Mouse (Mus musculus) midbrain, embryonic 13.5 days (tissue): ENCODE results near the gene Trim67. TPM values are rescaled to one million over a fixed set of nuclear protein-coding genes. Genes with fewer than 3 reads are reported as not detected.

ENCODE experiments used
- ATAC-seq: fragments of 200-750 bp; cut with Nextera tagmentation; 2 replicates; pipeline ENCODE4 v1.8.0; 2017; ENCODE audit warnings: mild to moderate bottlenecking, moderate TSS enrichment, moderate library complexity
- H3K27ac ChIP-seq: fragments of 300-500 bp; sonication (generic); 2 replicates; pipeline ENCODE4 v1.5.1; 2015; ENCODE audit warnings: inconsistent platforms, mild to moderate bottlenecking, moderate library complexity
- H3K27me3 ChIP-seq: fragments of 300-500 bp; sonication (generic); 2 replicates; pipeline ENCODE4 v1.6.1; 2015; ENCODE audit warnings: mild to moderate bottlenecking, inconsistent platforms
- H3K36me3 ChIP-seq: fragments of 300-500 bp; sonication (generic); 2 replicates; pipeline ENCODE4 v1.6.1; 2015; ENCODE audit warnings: mild to moderate bottlenecking, inconsistent platforms
- H3K4me1 ChIP-seq: fragments of 300-500 bp; sonication (generic); replicated peaks from 2 replicates; pipeline ENCODE4 v1.6.1; 2015; ENCODE audit warnings: inconsistent platforms
- H3K4me2 ChIP-seq: fragments of 300-500 bp; sonication (generic); replicated peaks from 2 replicates; pipeline ENCODE4 v1.6.1; 2015; ENCODE audit warnings: moderate library complexity, mild to moderate bottlenecking, inconsistent platforms
- H3K4me3 ChIP-seq: fragments of 300-500 bp; sonication (generic); replicated peaks from 2 replicates; pipeline ENCODE4 v1.5.1; 2015; ENCODE audit warnings: mild to moderate bottlenecking, inconsistent platforms
- H3K9ac ChIP-seq: fragments of 300-500 bp; sonication (generic); replicated peaks from 2 replicates; pipeline ENCODE4 v1.6.1; 2015; ENCODE audit warnings: mild to moderate bottlenecking, inconsistent platforms
- H3K9me3 ChIP-seq: fragments of 300-500 bp; sonication (generic); 2 replicates; pipeline ENCODE4 v1.6.1; 2016; ENCODE audit warnings: mild to moderate bottlenecking, inconsistent platforms
- WGBS: fragments of 180-500 bp; shearing (Covaris S2); methylation state at CpG from one replicate; pipeline ENCODE4 v1.1.7; 2015; 5-methylcytosine and 5-hydroxymethylcytosine counted together
- polyA plus RNA-seq: library from polyadenylated mRNA; unstranded; fragments of >200 nt; fragmentation: Nextera tagmentation; extraction: Ambion mirVana; gene quantifications from 2 replicates; pipeline ENCODE4 v1.2.1, GENCODE M21; 2015

Trim67 gene
- polyA plus RNA-seq, 1 experiment from 2014 or later: 17.6 TPM

DNA sequence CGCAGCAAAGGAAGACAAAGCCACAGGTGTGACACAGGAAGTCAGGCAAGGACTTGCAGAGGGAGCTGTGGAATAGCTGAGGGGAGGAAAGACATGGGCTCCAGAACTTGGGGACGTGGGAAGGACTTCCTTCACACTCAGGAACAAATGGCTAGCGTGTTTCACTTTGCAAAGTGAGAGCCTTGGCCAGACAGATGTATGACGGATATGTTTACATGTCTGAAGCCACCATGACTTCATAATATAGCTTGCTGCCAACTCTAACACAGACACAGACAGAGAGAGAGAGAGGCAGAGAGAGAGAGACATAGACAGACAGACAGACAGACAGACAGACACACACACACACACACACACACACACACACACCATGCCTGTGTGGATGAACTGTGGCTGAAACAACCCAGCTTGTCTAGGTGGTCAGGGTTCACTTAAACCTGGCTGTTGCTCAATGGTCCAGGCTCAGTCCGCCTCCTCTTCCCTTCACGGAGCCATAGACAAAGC, 26.8 kb downstream of the Trim67 start:
- Histone ChIP-seq H3K27ac (no peak overlapping the region), H3K4me1 (no peaks in the 10 kb centered on the region), H3K4me3 (no peak overlapping the region), H3K9me3 (peaks cover 3% of the 10 kb centered on the region; the same call in 1 of the 2 replicates), H3K27me3 (peaks cover 19% of the 10 kb centered on the region; the same call in 1 of the 2 replicates), H3K36me3 (peaks cover 78% of the 10 kb centered on the region), H3K9ac (no peak overlapping the region), H3K4me2 (no peak overlapping the region)
- ATAC-seq: no peak
- WGBS: 82% methylated on average over 6 of the region's 6 CpGs

DNA sequence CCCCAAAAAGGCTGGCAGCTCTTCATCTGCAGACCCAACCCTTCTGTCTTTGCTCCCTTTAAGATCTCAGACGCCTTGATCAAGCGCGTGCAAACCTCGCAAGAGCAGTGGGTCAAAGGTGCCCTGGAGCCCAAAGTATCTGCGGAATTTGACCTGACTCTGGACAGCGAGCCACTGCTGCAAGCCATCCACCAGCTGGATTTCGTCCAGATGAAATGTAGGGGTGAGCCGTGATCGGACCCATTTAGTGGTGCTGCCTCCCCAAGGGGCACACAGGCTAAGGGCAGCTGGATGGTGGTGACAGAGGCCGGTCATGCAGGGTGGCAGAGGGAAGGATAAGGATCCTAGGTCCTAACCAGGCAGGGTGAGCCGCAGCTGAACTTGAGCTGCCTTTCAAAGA, 27.2 kb downstream of the Trim67 start:
- Histone ChIP-seq H3K4me3 (no peak overlapping the region), H3K4me2 (no peak overlapping the region), H3K27ac (no peak overlapping the region), H3K9ac (no peak overlapping the region), H3K36me3 (peaks cover 80% of the 10 kb centered on the region), H3K27me3 (peaks cover 19% of the 10 kb centered on the region; the same call in 1 of the 2 replicates), H3K9me3 (peaks cover 3% of the 10 kb centered on the region; the same call in 1 of the 2 replicates), H3K4me1 (no peaks in the 10 kb centered on the region)
- WGBS: 80% methylated on average over 11 of the region's 11 CpGs
- no peak for ATAC-seq

GRCm38 (mm10) chr8:124823497-124823896, 30.6 kb downstream of the Trim67 start:
- H3K9me3 ChIP-seq: no peaks in the 10 kb centered on the region
- ATAC-seq: no peak
- H3K4me2 ChIP-seq: no peak overlapping the region
- H3K27me3 ChIP-seq: peaks cover 18% of the 10 kb centered on the region; the same call in 1 of the 2 replicates
- H3K36me3 ChIP-seq: peaks cover 61% of the 10 kb centered on the region
- no peaks in the 10 kb centered on the region for H3K4me1 ChIP-seq
- no peak overlapping the region for H3K4me3 ChIP-seq
- H3K9ac ChIP-seq: no peak overlapping the region
- no peak overlapping the region for H3K27ac ChIP-seq
- WGBS: 80% methylated on average over 6 of the region's 6 CpGs

GRCm38 (mm10) chr8:124826658-124827057, 33.8 kb downstream of the Trim67 start:
- Histone ChIP-seq H3K27ac (no peak overlapping the region), H3K4me2 (no peak overlapping the region), H3K36me3 (peaks cover 62% of the 10 kb centered on the region), H3K27me3 (0 out of 2 replicates have a peak, but pooled peaks cover 7% of the 10 kb centered on the region), H3K9me3 (no peaks in the 10 kb centered on the region), H3K4me3 (no peak overlapping the region), H3K9ac (no peak overlapping the region), H3K4me1 (no peaks in the 10 kb centered on the region)
- 20% methylated on average over 7 of the region's 7 CpGs for WGBS
- ATAC-seq: no peak

GRCm38 (mm10) chr8:124827387-124827786, 34.5 kb downstream of the Trim67 start:
- H3K4me3 ChIP-seq: no peak overlapping the region
- no peak overlapping the region for H3K27ac ChIP-seq
- no peak overlapping the region for H3K9ac ChIP-seq
- H3K27me3 ChIP-seq: 0 out of 2 replicates have a peak, but pooled peaks cover 7% of the 10 kb centered on the region
- no peaks in the 10 kb centered on the region for H3K9me3 ChIP-seq
- ATAC-seq: no peak
- no peaks in the 10 kb centered on the region for H3K4me1 ChIP-seq
- peaks cover 54% of the 10 kb centered on the region for H3K36me3 ChIP-seq
- WGBS: 3% methylated on average over 5 of the region's 5 CpGs
- H3K4me2 ChIP-seq: no peak overlapping the region

DNA sequence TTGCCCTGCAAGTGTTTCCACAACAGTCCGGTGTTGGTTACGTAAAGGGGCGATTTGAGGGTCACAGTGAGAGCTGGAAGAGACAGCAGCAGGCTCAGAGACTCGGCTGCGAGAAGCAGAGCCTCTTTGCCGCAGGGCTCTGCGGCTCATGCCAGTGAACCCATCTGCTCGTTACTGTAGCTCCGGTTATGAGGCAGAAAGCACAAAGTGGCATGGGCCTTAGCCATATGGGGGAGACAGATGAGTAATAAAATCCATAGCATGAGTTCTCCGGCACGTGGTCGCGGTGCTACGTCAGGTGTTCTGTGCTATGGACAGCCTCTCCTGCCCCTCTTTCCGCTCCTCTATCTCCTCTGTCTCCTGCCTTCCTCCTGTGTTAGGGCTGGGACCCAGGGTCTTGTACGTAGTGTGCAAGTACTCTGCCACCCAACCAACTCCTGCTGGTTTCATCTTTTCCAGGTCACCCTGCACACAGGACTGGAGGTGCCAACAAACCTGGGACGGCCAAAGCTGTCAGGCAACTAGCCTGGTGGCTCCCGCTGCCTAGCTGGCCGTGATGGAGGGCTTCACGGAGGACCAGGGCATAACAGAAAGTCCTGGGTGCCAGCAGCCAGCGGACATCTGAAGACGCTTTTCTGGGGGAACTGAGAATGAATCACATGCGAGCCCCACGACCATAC, 35.8 kb downstream of the Trim67 start:
- Histone ChIP-seq H3K27ac (no peak overlapping the region), H3K4me2 (no peak overlapping the region), H3K4me3 (no peak overlapping the region), H3K27me3 (0 out of 2 replicates have a peak, but pooled peaks cover 7% of the 10 kb centered on the region), H3K4me1 (no peaks in the 10 kb centered on the region), H3K9ac (no peak overlapping the region), H3K9me3 (no peaks in the 10 kb centered on the region), H3K36me3 (peaks cover 41% of the 10 kb centered on the region)
- ATAC-seq: no peak
- WGBS: 83% methylated on average over 24 of the region's 24 CpGs

DNA sequence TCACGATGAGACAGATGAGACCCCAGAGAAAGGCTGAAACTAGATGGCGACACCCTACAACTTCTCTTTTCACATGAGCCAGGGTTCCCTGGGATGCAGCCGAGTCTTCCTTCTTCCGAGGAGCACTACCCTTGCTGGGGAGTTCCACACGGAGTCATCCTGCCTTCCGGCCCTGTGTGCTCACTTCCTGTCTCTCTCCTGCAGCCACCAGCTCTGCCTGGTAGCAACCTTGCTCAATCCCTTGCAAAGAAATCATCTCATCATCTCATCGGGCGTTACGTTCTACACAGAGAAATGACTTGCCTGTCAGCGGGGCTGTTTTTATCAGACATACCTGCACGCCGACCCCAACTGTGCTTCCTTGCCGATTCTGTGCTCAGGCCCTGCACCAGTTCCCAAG, 37.2 kb downstream of the Trim67 start:
- Histone ChIP-seq H3K36me3 (peaks cover 29% of the 10 kb centered on the region), H3K9ac (no peak overlapping the region), H3K4me3 (no peak overlapping the region), H3K4me2 (no peak overlapping the region), H3K27me3 (0 out of 2 replicates have a peak, but pooled peaks cover 7% of the 10 kb centered on the region), H3K9me3 (no peaks in the 10 kb centered on the region), H3K27ac (no peak overlapping the region), H3K4me1 (0 out of 2 replicates have a peak, but pooled peaks cover 2% of the 10 kb centered on the region)
- ATAC-seq: no peak
- 83% methylated on average over 13 of the region's 13 CpGs for WGBS

GRCm38 (mm10) chr8:124831531-124831930, 38.6 kb downstream of the Trim67 start:
- no peak for ATAC-seq
- Histone ChIP-seq H3K36me3 (peaks cover 19% of the 10 kb centered on the region), H3K4me2 (no peak overlapping the region), H3K27me3 (0 out of 2 replicates have a peak, but pooled peaks cover 7% of the 10 kb centered on the region), H3K4me3 (no peak overlapping the region), H3K9ac (no peak overlapping the region), H3K4me1 (0 out of 2 replicates have a peak, but pooled peaks cover 2% of the 10 kb centered on the region), H3K9me3 (no peaks in the 10 kb centered on the region), H3K27ac (no peak overlapping the region)
- WGBS: 79% methylated on average over 6 of the region's 6 CpGs

DNA sequence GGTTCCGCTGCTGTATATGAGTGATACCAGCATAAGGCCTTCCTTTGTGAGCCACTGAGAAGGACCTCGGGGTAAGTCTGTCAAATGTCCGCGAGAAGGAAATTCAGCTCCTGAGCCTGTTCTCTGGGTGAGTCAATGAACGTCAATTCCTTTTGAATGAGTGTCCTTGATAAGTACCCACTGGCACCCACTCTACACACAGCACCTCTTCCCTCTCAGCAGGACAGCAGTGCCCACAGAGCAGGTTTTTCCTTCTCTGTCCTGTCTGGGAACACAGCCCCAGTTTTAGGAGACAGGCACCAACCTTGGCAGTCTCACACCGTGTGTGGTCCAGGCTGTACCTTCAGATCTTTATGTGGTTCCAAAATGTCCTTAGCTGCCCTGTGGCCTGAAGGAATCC, 39.0 kb downstream of the Trim67 start:
- no peak overlapping the region for H3K9ac ChIP-seq
- 0 out of 2 replicates have a peak, but pooled peaks cover 7% of the 10 kb centered on the region for H3K27me3 ChIP-seq
- H3K9me3 ChIP-seq: no peaks in the 10 kb centered on the region
- H3K27ac ChIP-seq: no peak overlapping the region
- ATAC-seq: no peak
- 89% methylated on average over 6 of the region's 6 CpGs for WGBS
- H3K4me3 ChIP-seq: no peak overlapping the region
- no peak overlapping the region for H3K4me2 ChIP-seq
- peaks cover 19% of the 10 kb centered on the region for H3K36me3 ChIP-seq
- 0 out of 2 replicates have a peak, but pooled peaks cover 2% of the 10 kb centered on the region for H3K4me1 ChIP-seq

DNA sequence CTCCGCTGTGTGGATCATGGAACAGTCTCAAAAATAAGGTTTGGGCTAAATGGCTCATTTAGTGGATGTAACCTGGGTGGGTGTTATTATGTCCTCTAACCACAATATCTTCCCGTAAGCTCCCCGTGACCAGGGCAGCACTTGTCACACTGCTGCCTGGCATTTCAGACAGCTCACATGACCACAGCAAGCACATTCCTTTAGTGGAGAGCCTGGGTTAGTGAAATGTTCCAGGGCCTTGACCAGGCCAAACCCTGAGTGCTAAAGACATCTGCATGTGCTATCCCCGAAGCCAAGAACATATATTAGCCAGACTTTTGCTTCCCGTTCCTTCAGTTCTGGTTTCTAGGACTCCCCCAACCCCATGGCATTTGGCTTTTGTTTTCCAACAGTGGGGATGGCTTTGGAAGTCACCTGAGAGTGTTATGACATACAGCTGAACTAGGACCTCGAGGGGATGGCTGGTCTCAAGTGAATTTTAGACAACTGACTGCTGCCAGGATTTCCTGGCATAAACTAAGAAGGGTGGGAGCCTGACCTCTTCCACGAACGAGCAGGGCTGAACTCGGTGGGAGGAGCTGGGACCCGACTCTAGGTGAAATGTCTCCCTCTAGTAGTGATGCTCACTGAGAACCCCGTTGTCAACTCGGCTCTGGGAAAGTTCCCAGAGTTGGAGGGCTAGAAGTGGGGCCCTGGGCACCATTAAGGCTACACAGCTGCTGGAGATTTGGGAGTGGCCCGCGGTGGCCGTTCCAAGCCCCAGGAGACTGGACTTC, 40.7 kb downstream of the Trim67 start:
- 0 out of 2 replicates have a peak, but pooled peaks cover 5% of the 10 kb centered on the region for H3K27me3 ChIP-seq
- H3K4me1 ChIP-seq: 0 out of 2 replicates have a peak, but pooled peaks cover 2% of the 10 kb centered on the region
- no peaks in the 10 kb centered on the region for H3K9me3 ChIP-seq
- H3K4me3 ChIP-seq: no peak overlapping the region
- peaks cover 25% of the 10 kb centered on the region for H3K36me3 ChIP-seq
- H3K9ac ChIP-seq: no peak overlapping the region
- H3K4me2 ChIP-seq: no peak overlapping the region
- ATAC-seq: no peak
- no peak overlapping the region for H3K27ac ChIP-seq
- WGBS: 52% methylated on average over 15 of the region's 15 CpGs

DNA sequence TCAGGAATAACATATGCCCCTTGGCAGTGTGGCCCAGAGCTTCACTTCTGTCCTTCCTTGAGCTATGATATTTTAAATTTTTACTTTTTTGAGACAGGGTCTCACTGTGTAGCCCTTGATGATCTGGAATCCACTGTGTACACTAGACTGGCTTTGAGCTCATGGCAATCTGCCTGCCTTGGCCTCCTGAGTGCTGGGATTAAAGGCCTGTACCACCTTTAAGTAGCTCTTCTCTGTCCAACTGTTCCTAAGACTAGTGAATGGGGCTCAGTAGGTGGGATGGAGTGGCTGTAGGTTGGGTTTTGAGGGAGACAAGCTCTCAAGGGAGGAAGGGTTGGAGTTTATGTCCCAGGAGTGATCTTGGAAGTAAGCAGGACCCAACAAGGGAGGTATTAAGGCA, 43.0 kb downstream of the Trim67 start:
- Histone ChIP-seq H3K9ac (no peak overlapping the region), H3K4me1 (0 out of 2 replicates have a peak, but pooled peaks cover 2% of the 10 kb centered on the region), H3K9me3 (no peaks in the 10 kb centered on the region), H3K27ac (no peak overlapping the region; the same call in 1 of the 2 replicates), H3K4me3 (no peak overlapping the region), H3K4me2 (no peak overlapping the region), H3K36me3 (peaks cover 32% of the 10 kb centered on the region), H3K27me3 (no peaks in the 10 kb centered on the region)
- no peak for ATAC-seq

GRCm38 (mm10) chr8:124836273-124836672, 43.4 kb downstream of the Trim67 start:
- H3K4me3 ChIP-seq: no peak overlapping the region
- peaks cover 36% of the 10 kb centered on the region for H3K36me3 ChIP-seq
- H3K9ac ChIP-seq: no peak overlapping the region
- no peaks in the 10 kb centered on the region for H3K9me3 ChIP-seq
- H3K27ac ChIP-seq: no peak overlapping the region
- H3K27me3 ChIP-seq: no peaks in the 10 kb centered on the region
- no peak for ATAC-seq
- no peak overlapping the region for H3K4me2 ChIP-seq
- WGBS: 79% methylated on average over 7 of the region's 7 CpGs
- 0 out of 2 replicates have a peak, but pooled peaks cover 2% of the 10 kb centered on the region for H3K4me1 ChIP-seq
